Mouse (Mus musculus) adrenal gland, adult 2 months (tissue): ENCODE results near the gene Creb1. TPM values are rescaled to one million over a fixed set of nuclear protein-coding genes. Genes with fewer than 3 reads are reported as not detected.
"Not testable (repeated sequence)": the region's sequence is repeated elsewhere in the genome, so short reads cannot be mapped to it uniquely, and the experiment has no call there.

Source experiments
- DNase-seq: peaks from one replicate; pipeline ENCODE4 v3.0.0; 2021
- polyA plus RNA-seq: library from polyadenylated mRNA; depleted of rRNA; stranded (reverse); fragments of >200 nt; gene quantifications from 2 replicates; pipeline ENCODE4 v1.2.3, GENCODE M21; 2012
- total RNA-seq, 2 experiments: library from RNA; stranded (reverse); gene quantifications; 2 replicates each; pipeline ENCODE4 v1.2.3; 2021

The Creb1 gene
- total and polyA plus RNA-seq, 3 experiments = 12.8 to 52.7 (median 40.6) TPM

DNA sequence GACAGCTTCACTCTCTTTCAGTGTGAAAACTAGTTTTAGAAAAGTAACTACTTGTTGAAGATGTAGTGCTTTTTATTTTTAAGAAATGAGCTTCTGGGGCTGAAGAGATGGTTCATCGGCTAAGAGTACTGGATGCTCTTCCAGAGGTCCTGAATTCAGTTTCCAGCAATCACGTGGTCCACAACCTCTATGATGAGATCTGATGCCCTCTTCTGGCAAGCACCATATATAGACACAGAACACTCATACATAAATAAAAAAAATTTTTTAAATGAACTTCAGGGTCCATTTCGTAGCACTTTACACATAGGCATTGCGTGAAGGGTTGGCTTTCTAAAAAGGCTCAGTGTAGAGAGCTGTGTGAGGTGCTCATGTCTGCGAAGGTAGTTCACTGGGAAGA is 11.3 kb downstream of the Creb1 start:
- no peak for DNase-seq

DNA sequence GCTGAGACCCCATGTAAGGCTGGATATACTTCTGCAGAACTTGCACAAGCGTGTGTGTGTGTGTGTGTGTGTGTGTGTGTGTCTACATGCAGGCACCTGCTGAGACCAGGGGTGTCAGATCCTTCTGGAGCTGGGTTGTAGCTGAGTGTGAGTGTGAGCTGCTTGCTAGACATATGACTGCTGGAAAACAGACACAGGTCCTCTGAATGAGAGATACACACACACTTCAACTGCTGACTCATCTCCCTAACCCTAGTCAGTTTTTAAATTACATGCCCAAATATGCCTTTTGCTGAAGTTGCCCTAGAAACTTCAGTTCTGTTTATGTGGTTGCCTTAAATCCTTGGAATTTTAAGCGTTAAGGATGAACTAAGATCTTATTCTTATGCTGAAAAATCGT is 13.6 kb downstream of the Creb1 start:
- DNase-seq = no peak

GRCm38 (mm10) chr1:64549380-64549779 is 16.9 kb downstream of the Creb1 start:
- no peak for DNase-seq

- peak; percentile 47 for DNase-seq
Measured at GRCm38 (mm10) chr1:64551908-64552307, 19.5 kb downstream of the Creb1 start.

DNA sequence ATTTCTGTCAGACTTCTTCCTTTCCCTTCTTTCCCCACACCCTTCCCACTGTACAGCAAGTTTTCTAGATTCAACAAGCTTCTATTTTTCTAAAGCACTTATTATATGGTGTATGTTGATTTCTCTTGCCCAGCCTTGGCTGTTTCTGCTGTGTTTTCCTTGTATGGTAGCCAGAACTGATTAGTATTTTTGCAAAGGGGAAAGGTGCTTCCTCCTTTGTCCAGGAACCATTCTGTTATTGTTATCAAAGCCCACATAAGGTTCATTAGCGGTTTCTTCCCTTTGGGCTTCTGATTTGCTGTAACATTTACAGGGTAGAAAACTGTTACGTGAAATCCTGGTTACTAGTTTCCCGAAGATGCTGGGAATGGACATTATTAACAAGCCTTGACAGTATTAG is 27.7 kb downstream of the Creb1 start:
- DNase-seq = no peak

- DNase-seq = no peak
Measured at GRCm38 (mm10) chr1:64568206-64568605, 35.8 kb downstream of the Creb1 start.

DNA sequence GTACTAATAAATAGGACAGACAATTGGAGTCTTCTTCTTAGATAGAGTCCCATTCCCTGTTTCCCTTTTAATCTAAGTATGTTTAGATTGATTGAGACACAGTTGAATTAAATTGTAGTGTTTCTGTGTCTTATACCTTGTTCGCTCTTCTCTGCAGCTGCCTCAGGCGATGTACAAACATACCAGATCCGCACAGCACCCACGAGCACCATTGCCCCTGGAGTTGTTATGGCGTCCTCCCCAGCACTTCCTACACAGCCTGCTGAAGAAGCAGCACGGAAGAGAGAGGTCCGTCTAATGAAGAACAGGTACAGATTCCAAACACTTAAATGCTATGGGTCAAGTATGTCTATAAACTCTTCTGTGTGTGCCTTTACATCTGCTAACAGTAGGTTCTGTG is 43.6 kb downstream of the Creb1 start:
- DNase-seq = no peak

DNA sequence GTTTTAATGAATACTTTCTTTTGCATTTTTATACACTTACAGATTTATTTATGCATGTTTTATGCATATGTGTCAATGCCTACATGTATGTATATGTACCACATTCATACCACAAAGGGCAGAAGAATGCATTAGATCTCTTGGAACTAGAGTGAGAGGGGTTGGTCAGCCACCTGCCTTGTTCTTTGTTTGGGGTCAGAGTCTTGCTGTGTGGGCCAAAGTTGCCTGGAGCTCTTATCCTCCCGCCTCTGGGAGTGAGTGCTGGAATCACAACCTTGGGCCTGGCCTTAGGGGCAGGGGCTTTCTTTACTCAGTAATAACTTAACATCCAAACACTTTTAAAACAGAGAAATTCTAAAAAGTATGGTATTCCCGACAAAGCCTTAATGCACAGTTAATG is 44.3 kb downstream of the Creb1 start:
- no peak for DNase-seq

DNA sequence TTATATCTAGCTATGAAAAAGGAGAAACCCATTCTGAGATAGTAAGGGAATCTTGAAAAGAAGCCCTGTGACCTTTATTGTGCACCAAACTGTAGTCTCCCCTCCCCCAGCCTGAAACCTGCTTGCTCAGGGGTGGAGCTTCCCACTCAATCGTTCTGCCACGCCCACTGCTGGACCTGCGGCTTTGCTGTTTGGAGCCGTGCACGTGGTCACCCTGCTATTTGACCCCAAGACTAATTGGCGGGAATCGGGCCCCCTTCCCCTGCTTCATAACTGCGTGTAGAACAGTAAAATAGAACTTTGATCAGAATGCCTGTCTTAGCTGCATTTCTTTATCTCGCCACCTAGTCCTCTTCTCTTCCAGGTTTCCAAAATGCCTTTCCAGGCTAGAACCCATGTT is 45.5 kb downstream of the Creb1 start:
- not testable (repeated sequence) for DNase-seq

GRCm38 (mm10) chr1:64578801-64579200 is 46.4 kb downstream of the Creb1 start:
- no peak for DNase-seq

DNA sequence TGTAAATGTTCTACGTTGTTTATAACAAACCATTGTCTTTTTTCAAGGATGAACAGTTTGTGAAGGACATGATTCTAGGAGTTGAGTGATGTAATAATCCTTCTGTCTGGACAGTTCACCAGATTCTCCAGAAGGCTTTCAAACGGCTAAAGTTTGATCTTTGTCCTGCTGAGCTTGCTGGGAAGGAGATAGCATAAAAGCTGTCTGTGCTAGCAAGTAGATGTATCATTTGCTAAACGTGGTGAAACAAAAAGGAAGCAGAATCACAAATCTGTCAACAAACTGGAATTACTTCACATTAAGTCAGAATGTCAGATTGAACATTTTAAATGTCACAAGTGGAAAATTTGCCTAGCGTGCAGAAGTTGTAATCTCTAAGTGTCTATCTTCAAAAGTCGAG is 66.5 kb downstream of the Creb1 start:
- DNase-seq = no peak

DNA sequence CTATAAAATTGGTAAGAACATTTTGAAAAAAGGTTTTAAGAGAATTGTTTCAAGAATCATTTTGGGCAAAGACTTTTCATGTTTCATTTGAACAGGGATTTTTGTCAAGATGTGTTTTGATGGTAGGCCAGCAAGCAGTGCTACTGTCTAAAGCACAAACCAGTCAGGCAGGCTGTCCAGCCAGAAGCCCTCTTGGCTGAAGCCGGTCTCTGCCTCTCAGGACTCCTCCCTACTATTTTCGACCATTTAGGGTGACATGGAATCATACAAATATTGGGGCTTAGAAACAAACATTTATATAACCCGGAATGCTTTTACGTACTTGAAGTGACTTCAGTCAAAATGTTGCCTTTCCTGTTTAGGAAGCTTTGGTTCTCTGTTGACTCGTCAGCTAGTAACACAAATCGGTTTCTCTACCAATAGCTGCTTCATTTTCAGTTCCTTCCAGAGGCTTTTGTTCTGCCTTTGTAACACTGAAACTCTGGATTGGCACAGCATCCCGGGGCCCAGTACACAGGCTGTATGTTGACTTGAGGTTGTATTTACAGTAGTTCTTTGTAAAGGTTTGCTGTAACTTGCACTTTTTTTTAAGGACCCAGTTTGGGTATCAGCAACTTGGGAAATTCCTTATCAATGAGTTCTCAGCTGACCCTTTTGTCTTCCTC is 68.1 kb downstream of the Creb1 start:
- DNase-seq = no peak

GRCm38 (mm10) chr1:64601242-64601842 is 68.9 kb downstream of the Creb1 start:
- peak; percentile 34 for DNase-seq

GRCm38 (mm10) chr1:64603381-64603780 is 70.9 kb downstream of the Creb1 start:
- no peak for DNase-seq

- DNase-seq = peak; percentile 58
Measured at GRCm38 (mm10) chr1:64609145-64609544, 76.7 kb downstream of the Creb1 start.

GRCm38 (mm10) chr1:64609976-64610375 is 77.5 kb downstream of the Creb1 start:
- DNase-seq = no peak

GRCm38 (mm10) chr1:64614311-64614710 is 81.9 kb downstream of the Creb1 start:
- DNase-seq = no peak

GRCm38 (mm10) chr1:64614801-64615345 is 82.4 kb downstream of the Creb1 start:
- no peak for DNase-seq

DNA sequence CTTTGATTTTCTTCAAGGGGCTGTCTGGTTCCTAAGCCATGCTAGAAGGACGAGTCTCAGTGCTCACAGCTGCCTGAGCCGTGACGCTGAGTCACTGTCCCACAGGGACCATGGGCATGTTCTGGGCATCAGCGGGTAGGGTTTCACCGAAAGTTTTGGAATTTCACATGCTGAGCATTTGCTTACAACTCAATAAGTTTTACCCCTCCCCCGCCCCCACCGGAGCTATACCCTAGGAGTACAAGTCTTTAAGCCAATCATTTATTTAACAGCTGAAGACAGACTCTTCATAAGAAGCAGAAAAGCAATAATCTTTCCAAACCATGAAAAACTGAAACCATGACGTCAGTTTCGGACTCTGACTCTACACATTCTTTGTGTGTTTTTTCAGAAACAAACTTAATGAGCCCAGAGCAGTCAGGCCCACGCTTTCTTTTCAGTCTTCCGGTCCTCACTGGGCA is 83.1 kb downstream of the Creb1 start:
- no peak for DNase-seq

DNA sequence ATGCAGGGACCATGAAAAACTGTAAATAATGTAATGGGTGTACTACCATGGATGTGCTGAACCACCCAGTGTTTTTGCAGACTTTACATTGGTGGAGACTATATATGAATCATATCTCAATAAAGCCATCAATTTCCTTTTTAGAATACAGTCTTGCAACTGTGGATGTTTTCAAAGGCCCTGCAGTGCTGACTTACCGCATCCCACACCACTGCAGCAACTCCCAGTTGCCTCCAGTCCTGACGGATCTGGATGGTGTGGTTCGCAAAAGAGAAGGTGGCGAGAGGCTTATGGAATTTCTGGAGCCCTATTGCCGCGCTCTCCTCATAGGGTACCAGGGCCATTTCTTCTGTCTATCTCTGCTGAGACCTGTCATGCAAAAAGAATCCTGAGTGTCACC is 83.6 kb downstream of the Creb1 start:
- no peak for DNase-seq

DNA sequence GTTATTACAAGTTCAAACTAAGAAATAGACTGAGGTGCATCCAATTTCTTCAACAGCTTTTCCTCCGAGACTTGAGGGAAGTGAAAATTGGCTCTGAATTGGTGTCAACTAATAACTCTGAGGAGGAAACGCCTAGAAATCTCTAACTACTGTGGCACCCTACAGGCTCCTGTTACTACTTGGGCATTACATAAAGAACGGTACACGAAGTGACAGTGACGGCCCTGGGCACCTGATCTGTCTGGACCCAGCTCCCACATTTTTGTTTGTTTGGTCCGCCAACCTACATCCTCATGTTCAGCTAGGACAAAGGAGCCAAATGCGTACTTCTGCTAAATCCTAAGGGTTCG is 84.1 kb downstream of the Creb1 start:
- DNase-seq = no peak

DNA sequence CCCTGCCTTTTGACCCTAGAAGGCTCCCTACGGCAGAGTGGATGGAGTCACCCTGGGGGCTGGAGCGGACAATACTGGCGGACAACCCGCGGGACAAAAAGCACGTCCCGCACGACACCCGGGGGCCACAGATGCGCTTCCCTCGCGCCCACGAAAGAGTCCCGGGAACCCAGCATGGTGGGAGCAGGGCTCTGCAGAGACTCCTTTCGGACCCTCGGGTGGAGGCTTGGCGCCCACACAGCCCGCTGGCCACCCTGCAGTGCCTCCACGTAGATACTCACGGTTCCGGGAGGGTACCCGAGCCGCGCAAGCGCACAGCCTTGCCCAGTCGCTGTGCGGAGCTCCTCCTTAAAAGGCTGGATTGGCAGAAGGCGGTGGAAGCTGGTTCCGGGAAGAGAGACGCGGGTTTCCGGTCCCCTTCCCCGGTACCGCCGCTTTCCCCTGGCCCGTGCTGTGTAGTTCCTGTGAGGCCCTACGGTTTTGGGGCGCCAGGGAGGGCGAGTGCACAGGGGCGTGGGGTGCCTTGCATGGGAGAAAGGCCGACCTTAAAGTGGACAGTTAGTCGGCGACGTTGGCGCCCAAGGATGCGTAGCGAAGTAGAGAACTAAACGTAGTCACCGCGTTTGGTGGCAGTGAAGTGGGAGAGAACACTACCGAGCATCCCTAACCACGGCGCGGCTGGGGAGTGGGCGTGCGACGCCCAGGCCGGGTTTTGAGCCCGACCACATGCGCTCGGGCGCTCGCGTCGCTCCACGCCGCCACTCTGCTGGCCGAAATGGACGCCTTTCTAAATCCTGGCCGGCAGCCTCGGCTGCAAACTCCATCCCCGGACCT is 84.7 kb downstream of the Creb1 start, which contains the start of gene Mettl21a:
TSS of gene Mettl21a (minus strand) at position 362 of the 834 bp plus-strand sequence.
- DNase-seq = peak; percentile 95

GRCm38 (mm10) chr1:64617715-64617984 is 85.2 kb downstream of the Creb1 start:
- peak; percentile 92 for DNase-seq
